Mouse (Mus musculus) limb, embryonic 14.5 days (tissue): ENCODE measurements around the gene Emilin2. TPM values are rescaled to one million over a fixed set of nuclear protein-coding genes. Genes with fewer than 3 reads are reported as not detected.
"Not testable (repeated sequence)": the region's sequence is repeated elsewhere in the genome, so short reads cannot be mapped to it uniquely, and the experiment has no call there.

Experiments used
- ATAC-seq: fragments of 200-750 bp; cut with Nextera tagmentation; 2 replicates; pipeline ENCODE4 v1.8.0; 2017; ENCODE audit warnings: low read depth, moderate number of reproducible peaks, moderate TSS enrichment; ENCODE audit not compliant: low FRiP score
- DNase-seq: peaks from one replicate; pipeline ENCODE4 v3.0.0-alpha.2; 2015; ENCODE audit warnings: low spot score
- H3K27ac ChIP-seq: fragments of 300-500 bp; sonication (generic); replicated peaks from 2 replicates; pipeline ENCODE4 v1.5.1; 2014; ENCODE audit warnings: low read depth, mild to moderate bottlenecking, low read length, moderate library complexity, mixed read lengths
- H3K27me3 ChIP-seq: fragments of 300-500 bp; sonication (generic); 2 replicates; pipeline ENCODE4 v1.6.1; 2014; ENCODE audit warnings: low read length, mixed read lengths; ENCODE audit not compliant: control insufficient read depth, insufficient read depth
- H3K36me3 ChIP-seq: fragments of 300-500 bp; sonication (generic); 2 replicates; pipeline ENCODE4 v1.6.1; 2014; ENCODE audit warnings: mild to moderate bottlenecking, low read length, moderate library complexity, mixed read lengths; ENCODE audit not compliant: control insufficient read depth, insufficient read depth
- H3K4me1 ChIP-seq: fragments of 300-500 bp; sonication (generic); 2 replicates; pipeline ENCODE4 v1.6.1; 2014; ENCODE audit warnings: antibody characterized with exemption, low read length, mixed read lengths; ENCODE audit not compliant: control insufficient read depth, insufficient read depth
- H3K4me2 ChIP-seq: fragments of 300-500 bp; sonication (generic); replicated peaks from 2 replicates; pipeline ENCODE4 v1.6.1; 2014; ENCODE audit warnings: low read depth, mild to moderate bottlenecking, low read length, moderate library complexity; ENCODE audit not compliant: severe bottlenecking
- H3K4me3 ChIP-seq: fragments of 300-500 bp; sonication (generic); replicated peaks from 2 replicates; pipeline ENCODE4 v1.5.1; 2014; ENCODE audit warnings: low read length
- H3K9ac ChIP-seq: fragments of 300-500 bp; sonication (generic); 2 replicates; pipeline ENCODE4 v1.6.1; 2014; ENCODE audit warnings: mild to moderate bottlenecking, low read depth, low read length, moderate library complexity; ENCODE audit not compliant: severe bottlenecking
- H3K9me3 ChIP-seq: fragments of 300-500 bp; sonication (generic); 2 replicates; pipeline ENCODE4 v1.6.1; 2016; ENCODE audit warnings: low read length; ENCODE audit not compliant: control insufficient read depth
- POLR2A ChIP-seq: fragments of 200-500 bp; IDR thresholded peaks from 2 replicates; pipeline ENCODE4 v1.8.0; 2012; ENCODE audit warnings: inconsistent platforms, mild to moderate bottlenecking, moderate library complexity, borderline replicate concordance; ENCODE audit not compliant: insufficient read depth, insufficient read length; ENCODE audit errors: extremely low read depth
- WGBS: fragments of 180-500 bp; shearing (Covaris S2); extraction: QIAGEN DNeasy Blood & Tissue Kit; methylation state at CpG from one replicate; pipeline ENCODE4 v1.1.7; 2014; 5-methylcytosine and 5-hydroxymethylcytosine counted together
- polyA plus RNA-seq, 2 experiments: library from polyadenylated mRNA; depleted of rRNA in 1 of 2; stranded (reverse) in 1 of 2; unstranded in 1 of 2; fragments of >200 nt; fragmentation: Nextera tagmentation in 1 of 2; extraction: Ambion mirVana in 1 of 2; gene quantifications; 2 replicates each; pipeline versions ENCODE4 v1.2.1 to v1.2.3; 2012 to 2014

The Emilin2 gene
- polyA plus RNA-seq, 2 experiments: 22.7 to 30.0 TPM

DNA sequence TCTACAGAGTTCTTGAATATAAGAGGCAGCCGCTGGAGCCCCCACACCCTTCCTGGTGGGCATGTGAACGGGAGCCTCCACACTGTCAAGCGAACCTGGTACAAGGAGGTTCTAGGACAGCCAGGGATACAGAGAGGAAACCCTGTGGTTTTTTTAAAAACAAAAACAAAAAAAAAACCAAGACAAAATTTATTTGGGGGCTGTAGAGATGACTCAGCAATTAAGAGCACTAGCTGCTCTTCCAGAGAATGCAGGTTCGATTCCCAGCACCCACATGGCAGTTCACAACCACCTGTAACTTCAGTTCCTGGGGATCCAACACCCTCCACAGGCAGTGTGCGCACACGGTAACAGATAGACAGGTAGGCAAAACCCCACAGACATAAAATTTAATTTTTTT is 26.8 kb upstream of the Emilin2 start:
- no peak overlapping the region for H3K4me2 ChIP-seq
- ATAC-seq (no peak), DNase-seq (no peak)
- H3K27ac ChIP-seq: no peak overlapping the region
- WGBS: 94% methylated on average over 6 of the region's 6 CpGs
- no peak for TF ChIP-seq POLR2A
- no peaks in the 10 kb centered on the region for H3K4me1 ChIP-seq
- no peak overlapping the region for H3K9ac ChIP-seq
- peaks cover 14% of the 10 kb centered on the region for H3K36me3 ChIP-seq
- H3K27me3 ChIP-seq: no peaks in the 10 kb centered on the region
- no peaks in the 10 kb centered on the region; the same call in 1 of the 2 replicates for H3K9me3 ChIP-seq
- H3K4me3 ChIP-seq: no peak overlapping the region

DNA sequence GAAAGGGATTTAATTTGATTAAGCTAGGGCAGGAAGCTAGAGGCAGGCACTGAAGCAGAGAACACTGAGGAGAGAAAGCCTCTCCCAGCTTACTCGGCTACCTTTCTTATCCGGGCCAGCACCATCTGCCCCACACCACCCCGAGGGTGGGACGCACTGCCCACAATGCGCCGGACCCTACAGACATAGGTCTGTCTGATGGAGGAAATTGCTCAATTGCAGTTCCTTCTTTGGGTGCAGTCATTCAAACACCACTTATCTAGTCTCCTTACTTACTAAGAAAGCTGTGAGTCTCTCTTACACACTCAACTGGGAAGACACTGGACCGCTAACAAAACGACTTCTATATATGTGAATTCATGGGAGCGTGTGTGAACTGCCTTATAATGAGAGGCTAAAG is 25.8 kb upstream of the Emilin2 start:
- ATAC-seq (no peak), DNase-seq (no peak)
- no peak for TF ChIP-seq POLR2A
- 89% methylated on average over 9 of the region's 9 CpGs for WGBS
- Histone ChIP-seq H3K4me1 (no peaks in the 10 kb centered on the region), H3K27ac (no peak overlapping the region), H3K27me3 (no peaks in the 10 kb centered on the region), H3K4me3 (no peak overlapping the region), H3K9ac (no peak overlapping the region), H3K9me3 (no peaks in the 10 kb centered on the region; the same call in 1 of the 2 replicates), H3K4me2 (no peak overlapping the region), H3K36me3 (0 out of 2 replicates have a peak, but pooled peaks cover 5% of the 10 kb centered on the region)

- H3K27ac ChIP-seq: no peak overlapping the region
- WGBS: 25% methylated on average over 8 of the region's 8 CpGs
- H3K4me3 ChIP-seq: no peak overlapping the region
- H3K4me2 ChIP-seq: no peak overlapping the region
- TF ChIP-seq POLR2A: no peak
- H3K27me3 ChIP-seq: no peaks in the 10 kb centered on the region
- no peaks in the 10 kb centered on the region for H3K4me1 ChIP-seq
- DNase-seq: no peak
- H3K36me3 ChIP-seq: no peaks in the 10 kb centered on the region
- no peak overlapping the region for H3K9ac ChIP-seq
- H3K9me3 ChIP-seq: no peaks in the 10 kb centered on the region
- ATAC-seq: no peak
Observed at GRCm38 (mm10) chr17:71336421-71336820, 24.6 kb upstream of the Emilin2 start.

DNA sequence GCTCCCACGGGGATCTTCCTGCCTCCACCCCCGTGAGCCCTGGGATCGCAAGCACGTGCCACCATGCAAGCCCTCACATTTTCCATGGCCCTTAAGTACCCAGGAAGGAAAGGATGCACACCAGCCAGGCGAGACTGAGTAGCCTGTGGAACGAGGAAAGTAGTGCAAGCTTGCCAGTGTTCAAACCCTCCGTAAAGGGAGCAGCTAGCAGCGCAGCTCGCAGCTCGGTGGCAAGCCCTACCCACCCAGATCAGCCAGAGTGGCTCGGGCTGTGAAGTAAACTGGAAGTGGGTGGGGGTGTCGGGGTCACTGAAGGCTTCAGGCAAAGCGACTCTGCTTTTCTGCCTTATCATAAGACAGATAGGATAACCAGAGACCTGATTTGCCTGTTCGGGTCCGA is 20.5 kb upstream of the Emilin2 start:
- 46% methylated on average over 15 of the region's 15 CpGs for WGBS
- Histone ChIP-seq H3K27ac (no peak overlapping the region), H3K36me3 (no peaks in the 10 kb centered on the region), H3K9ac (no peak overlapping the region), H3K9me3 (no peaks in the 10 kb centered on the region), H3K27me3 (no peaks in the 10 kb centered on the region), H3K4me2 (no peak overlapping the region), H3K4me1 (no peaks in the 10 kb centered on the region), H3K4me3 (no peak overlapping the region)
- no peak for TF ChIP-seq POLR2A
- ATAC-seq: no peak
- no peak for DNase-seq

DNA sequence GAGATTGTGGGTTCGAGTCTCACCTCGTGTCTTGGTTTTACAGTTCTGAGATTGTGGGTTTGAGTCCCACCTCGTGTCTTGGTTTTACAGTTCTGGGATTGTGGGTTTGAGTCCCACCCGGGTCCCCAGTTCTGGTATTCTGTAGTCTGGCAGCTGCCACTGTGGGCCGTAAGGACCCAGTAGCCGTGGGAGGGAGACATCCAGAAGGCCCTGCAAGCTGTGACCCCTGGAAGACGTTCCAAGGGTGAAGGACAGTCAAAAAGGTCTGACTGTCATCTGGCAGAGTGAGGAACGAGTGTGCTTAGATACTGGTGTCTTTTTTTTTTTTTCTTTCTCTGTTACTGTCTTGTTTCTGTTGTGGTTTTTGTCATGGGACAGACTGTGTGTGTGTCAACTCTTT is 9.0 kb upstream of the Emilin2 start:
- H3K4me2 ChIP-seq, H3K27ac ChIP-seq, H3K27me3 ChIP-seq, DNase-seq, H3K9ac ChIP-seq, ATAC-seq, H3K9me3 ChIP-seq, H3K4me1 ChIP-seq, H3K36me3 ChIP-seq, H3K4me3 ChIP-seq: not testable (repeated sequence)
- WGBS: 90% methylated on average over 8 of the region's 8 CpGs

GRCm38 (mm10) chr17:71319361-71319760 is 7.6 kb upstream of the Emilin2 start:
- Histone ChIP-seq H3K27ac (no peak overlapping the region), H3K9me3 (no peaks in the 10 kb centered on the region), H3K9ac (no peak overlapping the region), H3K27me3 (no peaks in the 10 kb centered on the region), H3K4me3 (no peak overlapping the region), H3K4me2 (no peak overlapping the region), H3K36me3 (no peaks in the 10 kb centered on the region), H3K4me1 (0 out of 2 replicates have a peak, but pooled peaks cover 2% of the 10 kb centered on the region)
- no peak for ATAC-seq
- no peak for DNase-seq
- WGBS: 92% methylated on average over 3 of the region's 3 CpGs
- no peak for TF ChIP-seq POLR2A
